Mouse (Mus musculus): ENCODE measurements around the gene Gm1330.
"Not testable (repeated sequence)": the region's sequence is repeated elsewhere in the genome, so short reads cannot be mapped to it uniquely, and the experiment has no call there.

The Gm1330 gene

GRCm38 (mm10) chr2:149003151-149003550 lies at the start of gene Gm1330:
TSS of gene Gm1330 (minus strand) at chr2:149003251.
- DNase-seq (ENCODE audit: low spot score): no peak

- not testable (repeated sequence) for DNase-seq (ENCODE audit: low spot score)
Observed at GRCm38 (mm10) chr2:149017137-149017536, 14.1 kb upstream of the Gm1330 start, which contains the start of gene Gm10750. TSS of gene Gm10750 (minus strand) at chr2:149017237.

- DNase-seq (ENCODE audit: low spot score): no peak
Observed at GRCm38 (mm10) chr2:149004826-149005225, 1.8 kb upstream of the Gm1330 start.

- DNase-seq (ENCODE audit: low spot score): no peak
Observed at GRCm38 (mm10) chr2:148995133-148995532, 7.9 kb downstream of the Gm1330 start.

Measured in lung, postnatal 25 days (tissue).